7 mouse cellular contexts compared by ENCODE assay signal in genomic region chr12:41024512-41024911, GRCm38 (mm10). TPM values are rescaled to one million over a fixed set of nuclear protein-coding genes. Genes with fewer than 3 reads are reported as not detected.
A peak's percentile ranks its signal among the peaks of the same experiment; 100 is the strongest.
DNase-seq lines count a peak whose midpoint lies in the region; ATAC-seq and TF ChIP-seq lines count a peak whose summit lies in the region.

No protein-coding gene starts in this region.

- H3K4me1 ChIP-seq in spleen, adult 2 months (ENCODE audit: control insufficient read depth, insufficient read depth, insufficient read length) = peaks cover 7% of the 10 kb centered on the region; the same call in 1 of the 2 replicates
- H3K4me1 ChIP-seq in forebrain, embryonic 13.5 days = peaks cover 6% of the 10 kb centered on the region
- H3K4me1 ChIP-seq in limb, embryonic 15.5 days = no peaks in the 10 kb centered on the region

- H3K27me3 ChIP-seq in spleen, adult 2 months (ENCODE audit: control insufficient read depth, insufficient read depth, low read length) = no peaks in the 10 kb centered on the region
- no peaks in the 10 kb centered on the region for H3K27me3 ChIP-seq in forebrain, embryonic 13.5 days
- no peaks in the 10 kb centered on the region for H3K27me3 ChIP-seq in limb, embryonic 15.5 days

- ATAC-seq in forebrain, embryonic 13.5 days = no peak
- ATAC-seq in limb, embryonic 15.5 days (ENCODE audit: insufficient number of reproducible peaks, low FRiP score, low TSS enrichment, low read depth) = no peak

- no peak for TF ChIP-seq POLR2A in spleen, adult 2 months (IDR thresholded peaks at IDR 0.05; ENCODE audit: low read depth, low read length)

- TF ChIP-seq CTCF in spleen, adult 2 months (IDR thresholded peaks at IDR 0.05; ENCODE audit: extremely low read depth, insufficient read depth, insufficient read length, insufficient replicate concordance) = no peak

- H3K9me3 ChIP-seq in forebrain, embryonic 13.5 days (replicated peaks) = no peaks in the 10 kb centered on the region; the same call in 1 of the 2 replicates
- no peaks in the 10 kb centered on the region for H3K9me3 ChIP-seq in limb, embryonic 15.5 days

- H3K27ac ChIP-seq in spleen, adult 2 months (ENCODE audit: insufficient read depth, low read length) = peak overlapping the region; percentile 64
- no peak overlapping the region for H3K27ac ChIP-seq in forebrain, embryonic 13.5 days
- peak overlapping the region; percentile 40 for H3K27ac ChIP-seq in limb, embryonic 15.5 days

- no peaks in the 10 kb centered on the region for H3K36me3 ChIP-seq in spleen, adult 2 months (ENCODE audit: control insufficient read depth, insufficient read depth, low read length)
- H3K36me3 ChIP-seq in forebrain, embryonic 13.5 days (ENCODE audit: poor library complexity, severe bottlenecking) = no peaks in the 10 kb centered on the region
- H3K36me3 ChIP-seq in limb, embryonic 15.5 days = no peaks in the 10 kb centered on the region

- 5% methylated on average over 9 of the region's 9 CpGs for WGBS in spleen, adult 2 months
- 12% methylated on average over 9 of the region's 9 CpGs for WGBS in forebrain, embryonic 13.5 days
- WGBS in limb, embryonic 15.5 days = 15% methylated on average over 9 of the region's 9 CpGs

- H3K9ac ChIP-seq in forebrain, embryonic 13.5 days = peak overlapping the region; percentile 76
- peak overlapping the region; percentile 78 for H3K9ac ChIP-seq in limb, embryonic 15.5 days

- H3K4me2 ChIP-seq in forebrain, embryonic 13.5 days = peak overlapping the region; percentile 70
- H3K4me2 ChIP-seq in limb, embryonic 15.5 days = peak overlapping the region; percentile 73

- peak overlapping the region; percentile 72 for H3K4me3 ChIP-seq in spleen, adult 2 months (ENCODE audit: extremely low read depth, insufficient read depth, insufficient read length)
- H3K4me3 ChIP-seq in forebrain, embryonic 13.5 days = peak overlapping the region; percentile 61
- peak overlapping the region; percentile 72 for H3K4me3 ChIP-seq in limb, embryonic 15.5 days

- DNase-seq in spleen, adult 2 months (ENCODE audit: low read depth in 1 of 2, low spot score in 2 of 2) = no peak
- no peak for DNase-seq in spleen, postnatal 4 days (ENCODE audit: low spot score in 2 of 2)
- peak; percentile 63 for DNase-seq in yolk sac, embryonic 10.5 days (ENCODE audit: low spot score)
- DNase-seq in right cerebral cortex, postnatal 14 days = no peak
- no peak for DNase-seq in adrenal gland, postnatal 25 days

RNA-seq across cellular contexts. Expression of gene Immp2l, which starts 0.6 kb away (rescaled TPM):
- polyA plus RNA-seq in spleen, adult 2 months (2012; rRNA removed) = 2.0 and 3.0 TPM in 2 replicates
- 5.3 and 8.3 TPM in 2 replicates for polyA plus RNA-seq in forebrain, embryonic 13.5 days (2015; fragmentation: Nextera tagmentation; extraction: Ambion mirVana)
- 9.4 and 13.7 TPM in 2 replicates for polyA plus RNA-seq in limb, embryonic 15.5 days (2015; fragmentation: Nextera tagmentation; extraction: Ambion mirVana)
- 14.1 and 14.4 TPM in 2 replicates for total RNA-seq in adrenal gland, postnatal 25 days (2021)
